Mouse (Mus musculus) brain, adult 2 months (tissue): ENCODE measurements around the gene 5730455P16Rik.
A peak's percentile ranks its signal among the peaks of the same experiment; 100 is the strongest.
"Not testable (repeated sequence)": the region's sequence is repeated elsewhere in the genome, so short reads cannot be mapped to it uniquely, and the experiment has no call there.

ENCODE experiments used
- DNase-seq: peaks from one replicate; pipeline ENCODE4 v3.0.0; 2011; ENCODE audit warnings: low read depth, low spot score

5730455P16Rik gene

GRCm38 (mm10) chr11:80377712-80378451 lies at the start of gene 5730455P16Rik:
5730455P16Rik (minus strand) TSS chr11:80378034.
- DNase-seq, result peak; percentile 94

- not testable (repeated sequence) for DNase-seq
These were observed 48.4 kb upstream of the 5730455P16Rik start for GRCm38 (mm10) chr11:80426029-80426813.

DNA sequence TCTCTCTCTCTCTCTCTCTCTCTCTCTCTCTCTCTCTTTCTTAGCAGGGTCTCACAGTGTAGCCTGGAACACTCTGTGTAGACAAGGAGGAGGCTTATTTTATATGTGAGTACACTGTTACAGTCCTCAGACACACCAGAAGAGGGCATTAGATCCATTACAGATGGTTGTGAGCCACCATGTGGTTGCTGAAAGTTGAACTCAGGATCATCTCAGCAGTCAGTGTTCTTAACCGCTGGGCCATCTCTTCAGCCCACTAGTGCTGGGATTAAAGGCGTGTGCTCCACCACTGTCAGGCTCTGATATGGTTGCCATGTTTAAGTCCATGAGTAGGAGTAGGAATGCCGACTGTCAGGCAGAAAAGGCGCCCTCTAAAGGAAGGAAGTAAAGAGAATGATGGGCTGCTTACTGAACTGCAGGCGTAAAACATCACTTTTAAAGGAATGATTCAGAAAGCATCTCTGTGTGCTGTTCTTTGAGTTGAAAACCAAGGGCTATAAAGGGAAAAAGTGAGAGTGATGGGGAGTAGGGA lies 47.5 kb upstream of the 5730455P16Rik start:
- peak; percentile 13 for DNase-seq

GRCm38 (mm10) chr11:80424691-80425090 lies 46.9 kb upstream of the 5730455P16Rik start:
- no peak for DNase-seq

GRCm38 (mm10) chr11:80421421-80422047 lies 43.7 kb upstream of the 5730455P16Rik start:
- no peak for DNase-seq

DNA sequence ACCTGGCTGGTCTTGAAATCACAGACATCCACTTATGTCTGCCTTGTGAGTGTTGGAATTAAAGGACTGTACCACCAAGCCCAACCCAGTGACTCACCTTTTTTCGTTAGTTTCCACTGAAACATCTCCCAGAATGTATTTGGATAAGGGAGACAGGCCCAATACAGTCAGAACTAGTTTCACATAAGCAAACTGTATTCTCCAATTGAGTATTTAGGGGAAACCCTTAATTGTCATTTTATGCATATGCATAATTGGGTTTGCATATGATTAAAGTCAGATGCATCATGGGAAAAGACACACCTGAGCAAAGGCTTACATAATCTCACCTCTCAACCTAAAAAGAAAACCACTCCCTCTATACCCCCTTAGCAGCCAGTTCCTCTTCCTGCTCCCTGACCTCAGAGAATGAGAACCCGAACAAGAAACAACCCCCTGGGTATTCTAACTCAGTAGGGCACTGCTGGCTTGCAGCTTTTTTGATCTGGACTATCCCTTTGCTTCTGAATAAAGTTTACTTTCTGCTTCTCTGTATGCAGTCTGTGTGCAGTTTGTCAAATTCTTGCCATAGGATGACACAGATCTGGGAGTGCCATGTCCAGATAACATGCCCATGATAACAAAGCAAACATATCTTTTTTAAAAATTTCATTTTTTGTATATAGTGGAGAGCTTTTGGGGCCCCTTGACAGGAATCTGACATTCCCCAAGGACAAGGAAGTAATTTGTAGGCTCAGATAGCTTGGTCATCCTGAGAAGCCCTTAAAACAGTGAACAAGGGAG lies 42.6 kb upstream of the 5730455P16Rik start:
- no peak for DNase-seq

DNA sequence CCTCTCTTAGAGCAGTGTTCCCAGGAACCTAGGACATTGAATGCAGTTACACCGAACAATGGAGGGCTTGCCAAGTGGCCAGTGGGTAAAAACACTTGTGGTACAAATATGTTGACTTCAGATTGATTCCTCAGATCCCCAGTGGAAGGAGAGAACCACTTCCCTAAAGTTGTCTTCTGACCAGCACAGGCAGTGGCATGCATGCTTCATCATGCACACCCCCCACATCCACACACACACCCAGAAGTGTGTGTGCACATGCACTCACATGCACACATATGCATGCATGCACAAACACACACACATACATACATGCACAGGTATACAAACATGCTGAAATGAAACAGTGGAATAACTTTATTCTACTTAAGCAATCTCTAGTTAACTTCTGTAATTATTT lies 41.9 kb upstream of the 5730455P16Rik start:
- DNase-seq, result no peak

DNA sequence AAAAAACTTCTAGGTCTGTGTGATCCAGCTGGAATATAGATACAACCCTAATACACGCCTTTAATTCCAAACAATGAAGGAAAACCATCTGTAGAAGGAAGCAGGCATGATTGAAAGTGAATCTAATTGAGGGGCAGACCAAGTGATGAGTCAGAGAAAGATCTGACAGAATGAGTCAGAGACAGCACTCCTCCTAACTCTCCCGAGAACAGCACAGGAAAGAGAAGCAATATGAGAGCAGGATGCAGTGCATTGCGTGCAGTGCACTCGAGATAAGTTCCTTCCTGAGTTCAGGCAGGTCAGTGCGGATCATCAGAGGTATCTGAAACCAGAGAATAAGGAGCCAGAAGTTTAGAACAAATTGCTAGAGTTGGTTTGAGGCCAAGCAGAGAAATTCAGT lies 39.3 kb upstream of the 5730455P16Rik start:
- DNase-seq, result peak; percentile 44

- no peak for DNase-seq
These were observed 32.5 kb upstream of the 5730455P16Rik start for GRCm38 (mm10) chr11:80410377-80410776.

DNA sequence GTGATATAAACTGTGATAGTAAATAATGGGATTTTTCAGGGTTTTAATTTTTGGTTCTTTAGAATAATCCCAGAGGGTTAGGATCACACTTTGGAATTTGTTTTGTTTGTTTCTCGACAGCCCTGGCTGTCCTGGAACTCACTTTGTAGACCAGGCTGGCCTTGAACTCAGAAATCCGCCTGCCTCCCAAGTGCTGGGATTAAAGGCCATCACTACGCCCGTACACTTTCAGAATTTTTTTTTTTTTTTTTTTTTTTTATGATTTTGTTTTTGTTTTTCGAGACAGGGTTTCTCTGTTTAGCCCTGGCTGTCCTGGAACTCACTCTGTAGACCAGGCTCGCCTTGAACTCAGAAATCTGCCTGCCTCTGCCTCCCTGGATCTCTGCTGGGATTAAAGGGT lies 30.0 kb upstream of the 5730455P16Rik start:
- DNase-seq, result not testable (repeated sequence)

GRCm38 (mm10) chr11:80396617-80397016 lies 18.8 kb upstream of the 5730455P16Rik start:
- no peak for DNase-seq

DNA sequence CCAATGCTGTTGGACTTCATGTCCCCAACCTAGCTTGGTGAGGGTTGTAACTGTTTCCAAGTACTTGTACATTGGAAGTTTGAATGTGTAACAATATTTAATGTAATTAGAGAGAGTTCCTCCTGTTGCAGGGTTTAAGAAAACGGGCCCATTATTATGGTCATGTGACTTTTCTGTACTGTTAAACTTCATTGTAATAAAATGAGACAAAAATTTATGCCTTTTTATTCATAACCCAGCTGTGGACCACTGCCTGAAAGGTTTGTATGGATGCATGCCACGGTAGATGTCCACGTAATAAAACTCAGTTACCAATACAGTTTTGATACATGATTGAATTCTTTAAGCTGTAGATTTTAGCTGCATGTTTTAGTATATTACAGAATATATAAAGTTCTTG lies 18.1 kb upstream of the 5730455P16Rik start:
- no peak for DNase-seq

DNA sequence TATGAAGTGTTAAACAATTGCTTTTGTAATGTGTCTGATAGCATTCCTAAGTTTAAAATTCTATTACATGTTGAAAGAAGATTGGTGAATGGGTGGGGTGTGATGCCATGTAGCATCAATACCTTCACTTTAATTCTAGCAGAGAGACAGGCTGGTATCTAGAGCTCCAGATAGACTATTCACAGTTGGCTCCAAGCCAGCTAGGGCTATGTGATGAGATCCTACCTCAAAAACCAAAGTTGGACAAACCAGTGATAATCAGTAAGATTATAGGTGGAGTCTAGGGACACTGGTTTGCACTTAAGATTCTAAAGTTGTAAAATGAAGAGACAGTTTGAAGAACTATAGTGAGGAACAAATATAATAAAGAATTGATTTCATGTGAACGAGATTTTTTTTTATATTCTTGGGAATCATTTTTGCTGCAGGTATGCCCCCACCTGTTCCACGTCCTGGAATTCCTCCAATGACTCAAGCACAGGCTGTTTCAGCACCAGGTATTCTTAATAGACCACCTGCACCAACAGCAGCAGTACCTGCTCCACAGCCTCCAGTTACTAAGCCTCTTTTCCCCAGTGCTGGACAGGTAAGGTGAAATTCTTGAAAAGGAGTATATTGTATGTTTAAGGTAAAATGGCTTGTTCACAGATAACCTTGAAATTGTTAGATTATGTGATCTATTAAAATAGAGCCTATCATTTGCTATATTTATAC lies 13.7 kb upstream of the 5730455P16Rik start:
- no peak for DNase-seq

- no peak for DNase-seq
These were observed 12.1 kb upstream of the 5730455P16Rik start for GRCm38 (mm10) chr11:80389885-80390284.

DNA sequence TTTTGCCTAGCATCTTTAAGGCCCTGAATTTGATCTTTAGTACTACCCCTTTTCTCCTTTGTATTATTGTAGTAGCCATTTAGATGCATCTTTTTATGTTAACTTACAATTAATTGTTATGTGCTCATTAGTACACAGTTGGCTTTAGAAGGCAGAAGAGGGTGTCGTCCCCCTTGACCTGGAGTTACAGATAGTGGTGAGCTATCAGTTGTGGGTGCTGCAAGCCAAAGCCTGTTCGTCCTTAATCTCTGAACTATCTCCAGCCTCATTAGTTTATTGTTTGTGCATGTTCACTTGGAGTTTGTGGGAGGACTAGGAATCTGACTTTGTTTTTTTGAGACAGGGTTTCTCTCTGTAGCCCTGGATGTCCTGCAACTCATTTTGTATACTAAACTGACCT lies 9.0 kb upstream of the 5730455P16Rik start:
- no peak for DNase-seq

DNA sequence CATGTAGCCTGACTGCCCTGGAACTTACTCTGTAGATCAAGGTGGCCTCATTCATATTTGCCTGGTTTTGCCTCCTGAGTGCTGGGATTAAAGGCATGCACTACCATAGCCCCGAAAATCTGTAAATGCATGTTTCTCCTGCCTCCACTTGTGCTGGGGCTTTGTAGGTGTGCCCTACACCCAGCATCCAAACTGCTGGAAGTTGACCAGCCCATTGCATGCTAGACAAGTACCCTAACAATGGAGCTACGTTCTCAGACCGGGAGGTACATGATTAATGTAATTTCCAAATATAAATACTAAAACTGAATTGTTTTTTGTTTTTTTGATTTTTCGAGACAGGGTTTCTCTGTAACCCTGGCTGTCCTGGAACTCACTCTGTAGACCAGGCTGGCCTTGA lies 7.2 kb upstream of the 5730455P16Rik start:
- no peak for DNase-seq

GRCm38 (mm10) chr11:80384461-80384860 lies 6.6 kb upstream of the 5730455P16Rik start:
- no peak for DNase-seq

DNA sequence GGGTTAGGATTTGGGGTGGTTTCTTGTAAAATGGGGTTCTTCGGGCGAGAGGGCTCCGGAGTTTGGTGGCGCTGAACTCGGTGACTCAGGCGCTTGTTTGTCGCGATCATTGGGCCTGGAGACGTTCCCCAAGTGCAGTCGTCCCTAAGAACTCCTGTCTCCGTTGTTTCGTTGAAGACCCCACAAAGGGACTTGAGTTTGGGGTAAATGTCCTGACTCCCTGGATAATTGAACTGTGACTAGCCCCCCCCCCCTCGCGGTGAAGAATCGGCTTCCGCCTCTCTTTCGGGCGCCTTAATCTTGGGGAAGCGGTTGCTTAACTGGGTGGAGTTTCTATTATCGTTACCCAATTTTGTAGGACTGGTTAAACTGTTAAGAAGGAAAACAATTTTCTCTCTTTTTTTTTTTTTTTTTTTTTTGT lies 5.8 kb upstream of the 5730455P16Rik start:
- no peak for DNase-seq

DNA sequence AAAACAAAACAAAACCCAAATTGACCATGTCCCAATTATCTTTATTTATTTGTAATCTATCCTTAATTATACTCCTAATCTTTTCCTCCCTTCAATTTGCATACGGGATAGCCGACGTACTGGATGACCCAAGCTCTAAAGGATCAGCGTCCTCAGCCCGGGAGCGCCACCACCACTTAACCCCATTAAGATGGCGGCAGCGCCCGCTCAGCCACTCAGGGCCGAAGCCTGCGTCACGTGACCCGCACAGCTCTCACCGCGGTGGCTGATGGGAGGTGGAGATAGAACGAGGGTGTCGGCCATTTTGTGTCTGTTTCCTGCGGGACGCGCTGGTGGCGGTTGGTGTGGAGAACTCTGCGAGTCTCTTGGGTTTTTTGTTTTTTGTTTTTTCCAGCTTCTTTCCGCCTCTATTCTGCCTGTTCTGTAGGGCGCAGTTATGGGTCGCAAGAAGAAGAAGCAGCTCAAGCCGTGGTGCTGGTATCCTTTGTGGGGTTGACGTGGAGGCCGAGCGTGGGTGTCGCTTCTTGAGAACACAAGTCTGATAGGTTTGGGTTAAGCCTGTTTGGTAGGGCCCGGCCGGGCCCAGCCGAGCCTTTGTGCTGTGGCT lies 5.3 kb upstream of the 5730455P16Rik start, which contains the start of gene Zfp207:
Gene Zfp207 (plus strand): TSS at position 261 of the 607 bp plus-strand sequence.
- DNase-seq, result peak; percentile 99

DNA sequence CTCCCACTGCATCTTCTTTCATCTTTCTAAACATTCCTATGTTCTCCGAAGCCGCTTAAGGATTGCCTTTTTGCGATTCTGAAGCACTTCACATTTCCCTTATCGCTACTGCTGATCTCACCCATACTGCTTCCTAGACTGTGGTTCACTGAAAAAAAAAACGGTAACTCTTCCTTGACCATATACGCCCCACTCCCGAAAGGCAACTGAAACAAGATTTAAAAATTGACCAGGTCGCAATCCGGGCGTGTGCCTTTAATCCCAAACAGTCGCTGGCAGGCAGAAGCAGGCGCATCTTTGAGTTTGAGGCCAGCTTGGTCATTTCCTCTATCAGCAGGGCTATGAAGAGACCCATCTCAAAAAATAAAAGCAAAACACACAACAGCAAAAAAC lies 4.8 kb upstream of the 5730455P16Rik start:
- peak; percentile 45 for DNase-seq
